Mouse (Mus musculus) left cerebral cortex, postnatal 25 days (tissue): ENCODE results near the gene Oca2. TPM values are rescaled to one million over a fixed set of nuclear protein-coding genes. Genes with fewer than 3 reads are reported as not detected.

Experiments
- DNase-seq, 2 experiments: peaks; one replicate each; pipeline ENCODE4 v3.0.0; 2022; ENCODE audit warnings: low spot score in 2 of 2, mixed read lengths in 1 of 2
- intact Hi-C: fragments of 180-260 bp; cut with DNase I; formaldehyde crosslinking; loops from one replicate; pipeline ENCODE4 v1.15.1; 2025
- total RNA-seq, 2 experiments: library from RNA; stranded (reverse); gene quantifications; 2 replicates each; pipeline ENCODE4 v1.2.3; 2021

The Oca2 gene
- under 1 TPM; 0.44 to 0.46 TPM for total RNA-seq

- intact Hi-C loops: no loop called here
- no peak for DNase-seq
Observed at GRCm38 (mm10) chr7:56239543-56239942, at the start of gene Oca2. TSS of gene Oca2 (plus strand) at chr7:56239760.

- no peak for DNase-seq
- intact Hi-C loops: no loop called here
Observed at GRCm38 (mm10) chr7:56191041-56191440, 48.5 kb upstream of the Oca2 start.

DNA sequence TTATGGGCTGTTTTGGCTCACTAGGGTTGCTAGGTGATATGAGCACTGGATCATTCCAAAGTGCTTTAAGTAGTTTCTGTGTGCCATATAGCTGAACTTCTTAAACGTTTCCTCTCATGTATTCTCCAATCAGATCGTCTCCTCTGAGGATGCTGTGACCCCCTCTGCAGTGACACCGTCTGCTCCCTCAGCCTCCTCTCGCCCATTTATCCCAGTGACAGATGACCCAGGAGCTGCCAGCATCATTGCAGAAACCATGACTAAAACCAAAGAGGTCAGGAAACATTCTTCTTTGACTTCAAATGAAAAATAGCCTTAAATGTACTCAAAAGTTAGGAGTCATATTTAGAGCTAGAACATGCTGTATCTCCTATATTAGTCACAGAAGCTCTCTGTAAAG lies 47.9 kb upstream of the Oca2 start:
- intact Hi-C loops: no loop called here

DNA sequence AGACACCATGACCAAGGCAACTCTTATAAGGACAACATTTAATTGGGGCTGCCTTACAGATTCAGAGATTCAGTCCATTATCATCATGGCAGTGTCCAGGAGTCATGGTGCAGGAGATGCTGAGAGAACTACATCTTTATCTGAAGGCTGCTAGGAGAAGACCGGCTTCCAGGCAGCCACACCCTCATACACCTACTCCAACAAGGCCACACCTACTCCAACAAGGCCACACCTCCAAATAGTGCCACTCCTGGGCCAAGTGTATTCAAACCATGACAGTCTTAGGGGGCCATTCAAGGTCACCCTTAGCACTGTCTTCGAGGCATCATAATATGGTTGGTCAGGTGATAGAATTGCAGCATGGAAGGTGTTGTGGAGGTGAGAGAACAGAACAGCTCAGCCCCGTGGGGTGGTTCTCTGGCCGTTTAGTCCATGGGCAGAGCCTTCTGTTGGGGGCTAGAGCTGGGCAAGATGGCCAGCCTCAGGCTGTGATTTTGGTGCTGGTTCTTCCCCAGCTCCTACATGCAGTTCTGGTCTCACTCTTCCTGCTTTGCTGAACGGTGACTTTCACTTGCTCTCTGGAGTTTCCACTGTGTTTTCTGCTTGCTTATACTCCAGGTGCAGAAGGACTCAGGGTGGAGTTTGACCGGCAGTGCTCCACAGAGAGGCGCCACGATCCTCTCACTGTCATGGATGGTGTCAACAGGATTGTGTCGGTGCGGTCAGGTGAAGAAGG lies 37.9 kb upstream of the Oca2 start:
- no peak for DNase-seq
- intact Hi-C loops: no loop called here

More for the DNA sequence above, 47.9 kb upstream of the Oca2 start:
- no peak for DNase-seq

GRCm38 (mm10) chr7:56202843-56203242 lies 36.7 kb upstream of the Oca2 start:
- DNase-seq: no peak
- intact Hi-C loops: no loop called here

- intact Hi-C loops: no loop called here
- DNase-seq: no peak
Observed at GRCm38 (mm10) chr7:56203286-56203685, 36.3 kb upstream of the Oca2 start.

DNA sequence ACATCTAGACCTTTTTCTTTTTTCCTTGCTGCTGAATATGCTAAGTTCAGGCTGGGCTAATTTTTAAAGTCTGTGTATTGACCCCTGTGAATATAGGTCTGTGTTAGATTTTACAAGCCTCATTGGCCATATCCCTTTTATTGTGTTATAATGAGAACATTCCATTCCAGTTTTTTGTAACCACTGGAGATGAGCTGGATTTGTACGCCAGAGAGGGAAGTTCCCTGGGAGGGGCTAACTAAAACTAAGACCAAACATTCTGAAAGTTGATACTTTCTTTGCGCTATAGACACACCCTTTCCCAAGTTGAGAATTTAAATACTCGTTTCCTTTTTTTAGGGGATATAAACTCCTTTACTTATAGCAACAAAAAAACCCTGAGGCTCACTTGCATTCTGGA lies 34.7 kb upstream of the Oca2 start:
- intact Hi-C loops: no loop called here
- no peak for DNase-seq

DNA sequence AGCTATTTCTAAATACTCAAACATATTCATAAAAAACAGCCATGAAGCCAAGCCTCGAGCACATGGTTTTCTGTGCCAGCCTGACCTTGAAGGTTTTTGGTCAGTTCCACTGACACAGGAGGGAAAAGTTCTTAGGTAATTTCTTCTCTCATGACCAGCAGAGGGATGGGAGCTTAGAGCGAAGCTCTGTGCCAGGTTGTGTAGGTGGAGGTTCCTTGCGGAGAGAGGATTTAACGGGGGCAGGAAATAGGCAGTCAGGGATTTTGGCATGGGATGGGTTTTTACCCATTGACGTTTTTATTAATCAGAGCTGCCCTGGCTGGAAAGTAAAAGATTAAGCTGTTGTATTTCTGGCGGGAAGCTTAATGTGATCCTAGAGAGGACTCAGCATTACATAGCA lies 18.7 kb upstream of the Oca2 start:
- intact Hi-C loops: no loop called here
- DNase-seq: peak in 1 of 2 experiments; percentile 11

DNA sequence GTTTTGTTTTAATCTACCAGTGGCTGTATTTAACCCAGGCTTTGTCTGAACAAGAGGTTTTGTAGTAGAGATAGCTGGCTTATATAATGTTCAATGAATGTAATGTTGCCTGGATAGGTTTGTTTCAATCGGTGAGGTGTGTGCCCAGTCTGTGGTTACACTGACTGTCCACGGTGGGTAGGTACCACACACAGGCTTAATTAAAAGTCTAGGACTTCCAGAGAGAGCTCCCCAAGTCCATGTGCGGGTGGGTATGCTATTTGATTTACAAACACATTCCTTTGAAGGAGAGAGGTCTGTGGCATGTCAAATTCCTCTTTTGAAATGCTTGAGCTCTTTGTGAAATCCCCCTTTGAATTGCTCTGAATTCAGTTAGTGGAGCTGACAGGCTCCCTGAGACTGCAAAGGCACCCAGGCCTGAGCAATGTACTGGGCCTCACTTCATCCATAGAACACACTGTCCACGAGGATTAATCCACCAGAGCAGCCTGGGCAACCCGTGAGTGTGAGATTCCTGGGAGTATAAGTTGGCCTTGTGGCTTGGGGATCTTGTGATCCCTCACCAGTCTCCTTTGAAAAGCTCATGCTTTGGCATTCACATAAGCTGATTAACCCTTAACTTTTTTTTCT lies 3.7 kb upstream of the Oca2 start:
- intact Hi-C loops: no loop called here
- no peak for DNase-seq

- intact Hi-C loops: no loop called here
- DNase-seq: no peak
Observed at GRCm38 (mm10) chr7:56236617-56237016, 2.9 kb upstream of the Oca2 start.

DNA sequence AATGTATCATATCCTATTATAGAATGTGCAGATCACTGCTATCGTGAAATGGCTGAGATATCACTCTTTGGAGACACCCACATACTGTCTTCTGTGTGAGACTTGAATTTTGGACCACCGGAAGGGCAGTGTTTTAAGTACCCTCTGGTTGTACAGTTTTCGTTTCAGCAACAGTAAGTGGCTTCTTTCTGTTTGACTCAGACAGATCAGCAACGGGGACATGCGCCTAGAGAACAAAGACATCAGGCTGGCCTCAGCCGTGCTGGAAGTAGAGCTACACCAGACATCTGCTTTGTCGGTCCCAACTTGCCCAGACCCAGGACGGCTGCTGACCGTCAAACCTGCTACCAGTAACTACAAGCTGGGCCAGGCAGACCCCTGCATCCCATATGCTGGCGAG lies 15.0 kb downstream of the Oca2 start:
- DNase-seq: no peak
- intact Hi-C loops: no loop called here

- no peak for DNase-seq
- intact Hi-C loops: no loop called here
Observed at GRCm38 (mm10) chr7:56257875-56258441, 18.4 kb downstream of the Oca2 start.

GRCm38 (mm10) chr7:56277506-56277905 lies 37.9 kb downstream of the Oca2 start:
- intact Hi-C loops: no loop called here
- DNase-seq: no peak

DNA sequence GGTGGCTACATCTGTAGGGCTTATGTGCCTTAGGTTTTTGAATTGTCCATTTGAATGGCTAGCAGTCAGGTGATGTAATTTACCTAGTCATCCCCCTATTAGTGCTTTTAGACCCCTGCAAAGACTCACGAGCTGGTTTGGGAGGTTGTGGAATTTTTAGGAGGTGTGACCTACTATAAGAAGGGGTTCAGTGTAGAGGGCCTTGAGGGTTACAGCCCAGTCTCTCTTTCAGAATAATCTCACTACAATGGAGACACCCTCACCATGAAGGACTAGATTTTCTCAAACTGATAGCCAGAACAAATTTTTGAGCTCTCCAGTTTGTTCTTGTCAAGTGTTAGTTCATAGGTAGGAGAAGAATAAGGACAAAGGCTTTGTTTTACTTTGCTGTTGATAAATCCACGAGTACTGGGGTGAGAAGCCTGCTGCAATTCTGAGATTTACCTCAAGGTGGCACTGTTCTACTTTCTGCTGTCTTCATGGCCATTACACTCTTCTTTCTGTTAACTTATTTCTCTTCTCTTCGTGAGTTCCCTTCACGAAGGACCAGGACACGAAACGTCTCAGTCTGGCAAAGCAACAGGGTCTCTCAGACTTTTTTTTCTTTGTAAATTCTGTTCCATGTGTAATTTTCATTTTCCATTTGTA lies 52.0 kb downstream of the Oca2 start:
- DNase-seq: peak; percentile 85 to 87
- intact Hi-C loops: loop anchor here (2.0 to 10.0 kb wide), 4 partner anchors 169 to 1181 kb away; partner anchors contain the start of gene Gabrg3

GRCm38 (mm10) chr7:56304408-56304807 lies 64.8 kb downstream of the Oca2 start:
- peak in 1 of 2 experiments; percentile 33 for DNase-seq
- intact Hi-C loops: no loop called here

DNA sequence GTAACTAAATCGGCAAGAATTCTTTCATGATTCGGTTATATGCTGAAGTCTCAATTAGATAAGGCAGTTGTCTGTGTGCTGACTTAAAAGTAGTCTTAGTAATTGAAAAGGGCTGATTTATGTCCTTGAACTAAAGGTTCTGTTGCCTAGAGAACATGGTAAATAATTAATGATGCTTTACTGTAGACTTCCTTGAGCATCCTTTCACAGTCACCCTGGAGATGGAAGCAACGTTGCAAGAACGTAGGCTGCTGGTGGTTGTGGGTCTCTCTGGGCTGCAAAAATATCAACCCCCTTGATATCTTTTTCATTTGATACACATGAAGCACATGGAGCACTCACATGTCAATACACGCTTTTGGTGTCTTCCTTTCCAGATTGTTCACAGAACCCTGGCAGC lies 74.8 kb downstream of the Oca2 start:
- DNase-seq: no peak
- intact Hi-C loops: no loop called here

- intact Hi-C loops: no loop called here
- peak in 1 of 2 experiments; percentile 18 for DNase-seq
Observed at GRCm38 (mm10) chr7:56315630-56316529, 76.3 kb downstream of the Oca2 start.

GRCm38 (mm10) chr7:56327738-56328137 lies 88.2 kb downstream of the Oca2 start:
- DNase-seq: peak in 1 of 2 experiments; percentile 9
- intact Hi-C loops: no loop called here

DNA sequence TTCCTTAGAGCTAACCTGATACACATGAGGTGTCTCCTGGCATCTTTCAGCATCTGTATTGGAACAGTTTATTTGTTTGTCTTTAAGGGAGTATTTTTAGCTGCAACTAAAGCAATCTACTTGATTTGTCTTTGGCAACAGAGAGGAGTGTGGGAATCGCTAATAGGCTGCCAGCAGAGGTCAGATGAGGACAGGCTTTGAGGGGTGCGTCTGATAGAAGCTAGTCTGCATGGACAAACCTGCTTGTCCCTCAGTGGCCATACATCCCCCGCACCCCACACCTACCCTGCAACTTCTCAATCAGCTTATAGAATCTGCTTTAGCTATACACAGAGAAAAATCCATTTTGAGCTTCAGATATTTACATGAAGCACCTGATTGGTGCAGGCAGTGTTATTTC lies 109.0 kb downstream of the Oca2 start:
- peak in 1 of 2 experiments; percentile 26 for DNase-seq
- intact Hi-C loops: no loop called here
